Mouse (Mus musculus): ENCODE data around the gene Gpatch8. TPM values are rescaled to one million over a fixed set of nuclear protein-coding genes. Genes with fewer than 3 reads are reported as not detected.

The Gpatch8 gene
- polyA plus RNA-seq (2021), result 27.5 TPM

DNA sequence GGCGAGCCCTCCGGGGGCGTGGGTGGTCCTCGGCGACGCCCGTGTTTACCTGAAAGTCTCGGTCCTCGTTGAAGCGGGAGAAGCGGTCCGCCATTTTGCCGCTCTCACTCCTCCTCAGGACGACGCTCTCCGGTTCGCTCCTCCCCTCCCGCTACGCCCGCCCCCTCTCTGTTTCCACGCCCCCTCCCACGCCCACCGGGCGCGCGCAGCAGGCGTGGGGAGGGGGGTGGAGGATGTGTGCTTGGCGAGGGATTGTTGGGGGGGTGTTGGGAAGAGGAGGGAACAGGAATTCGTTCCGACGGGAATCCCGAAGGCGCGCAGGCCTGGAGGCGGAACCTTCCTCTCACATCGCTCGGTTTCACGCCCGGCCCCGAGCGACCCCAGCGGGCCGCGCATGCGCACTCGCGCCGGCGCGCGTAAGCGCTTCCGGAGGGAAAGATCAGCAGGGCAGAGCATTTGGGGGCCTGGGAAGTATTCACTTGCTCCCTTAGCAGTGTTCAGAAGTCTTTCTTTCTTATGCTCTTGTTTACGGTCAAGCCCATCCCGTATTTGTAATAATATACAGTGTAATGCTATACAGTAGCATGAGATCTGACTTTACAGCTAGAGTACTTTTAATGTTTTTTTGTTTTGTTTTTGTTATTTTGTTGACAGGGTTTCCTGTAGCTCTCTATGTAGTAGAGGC is at the start of gene Gpatch8:
TSS of gene Gpatch8 (minus strand) at position 362 of the 685 bp plus-strand sequence.
- ATAC-seq, result peak; percentile 85
- H3K27me3 ChIP-seq, result peaks cover 4% of the 10 kb centered on the region
- peak; percentile 86 for DNase-seq (ENCODE audit: low read depth, low spot score)
- CTCF ChIA-PET, result no interaction called here
- in situ Hi-C loops (cut with MboI; ENCODE audit: low pct_unique_long_range_greater_than_20kb), result no loop called here
- TF ChIP-seq CTCF (IDR thresholded peaks at IDR 0.05), result no peak
- POLR2A ChIA-PET, result interaction anchor here (0.8 to 1.6 kb wide), 3 partner anchors 22 to 71 kb away, joined by 3 to 5 read pairs (median 3); no protein-coding TSS in a partner anchor

DNA sequence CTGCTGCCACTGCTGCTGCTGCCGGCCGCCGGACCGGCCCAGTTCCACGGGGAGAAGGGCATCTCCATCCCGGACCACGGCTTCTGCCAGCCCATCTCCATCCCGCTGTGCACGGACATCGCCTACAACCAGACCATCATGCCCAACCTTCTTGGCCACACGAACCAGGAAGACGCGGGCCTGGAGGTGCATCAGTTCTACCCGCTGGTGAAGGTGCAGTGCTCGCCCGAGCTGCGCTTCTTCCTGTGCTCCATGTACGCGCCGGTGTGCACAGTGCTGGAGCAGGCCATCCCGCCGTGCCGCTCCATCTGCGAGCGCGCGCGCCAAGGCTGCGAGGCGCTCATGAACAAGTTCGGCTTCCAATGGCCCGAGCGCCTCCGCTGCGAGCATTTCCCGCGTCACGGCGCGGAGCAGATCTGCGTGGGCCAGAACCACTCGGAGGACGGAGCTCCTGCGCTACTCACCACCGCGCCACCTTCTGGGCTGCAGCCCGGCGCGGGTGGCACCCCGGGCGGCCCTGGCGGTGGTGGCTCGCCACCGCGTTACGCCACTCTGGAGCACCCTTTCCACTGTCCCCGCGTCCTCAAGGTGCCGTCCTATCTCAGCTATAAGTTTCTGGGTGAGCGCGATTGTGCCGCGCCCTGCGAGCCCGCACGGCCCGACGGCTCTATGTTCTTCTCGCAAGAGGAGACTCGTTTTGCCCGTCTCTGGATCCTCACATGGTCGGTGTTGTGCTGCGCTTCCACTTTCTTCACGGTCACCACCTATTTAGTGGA is 48.8 kb upstream of the Gpatch8 start:
- in situ Hi-C loops (cut with MboI; ENCODE audit: low pct_unique_long_range_greater_than_20kb), result no loop called here
- H3K27me3 ChIP-seq, result no peaks in the 10 kb centered on the region
- TF ChIP-seq CTCF (IDR thresholded peaks at IDR 0.05), result no peak
- ChIA-PET CTCF (interaction anchor here (1.1 to 1.4 kb wide), 3 partner anchors 11 to 41 kb away, joined by 3 read pairs; no protein-coding TSS in a partner anchor), POLR2A (interaction anchor here (0.6 to 1.8 kb wide), 7 partner anchors 16 to 47 kb away, joined by 3 to 6 read pairs (median 3); no protein-coding TSS in a partner anchor)
- DNase-seq (ENCODE audit: low read depth, low spot score) (no peak), ATAC-seq (peak; percentile 53)

DNA sequence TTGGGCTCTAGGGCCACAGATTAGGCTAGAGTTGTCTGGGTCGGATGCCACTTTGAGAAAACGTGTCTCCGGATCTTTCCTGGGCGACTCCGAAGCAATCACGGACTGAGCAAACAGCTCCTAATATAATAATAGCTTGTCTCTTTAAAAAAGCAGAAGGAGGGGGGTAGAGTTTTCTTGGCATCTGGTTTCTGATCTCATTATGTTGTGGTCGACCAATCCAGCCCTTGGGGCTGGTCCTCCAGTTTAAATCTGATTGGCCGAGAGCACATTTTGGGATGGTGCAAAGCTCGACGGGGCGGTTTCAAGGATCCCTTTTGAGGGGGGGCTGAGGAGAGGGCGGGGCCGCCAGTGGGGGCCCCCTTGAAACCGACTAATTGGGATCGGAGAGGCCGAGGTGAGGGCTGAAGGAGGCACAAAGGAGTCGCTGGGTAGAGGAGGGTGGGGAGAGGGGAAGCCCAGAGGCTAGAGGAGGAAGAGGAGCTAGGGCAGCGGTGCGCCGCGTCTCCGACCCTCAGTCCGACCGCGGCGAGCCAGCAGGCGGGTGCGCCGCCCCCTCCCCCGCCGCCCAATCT is 47.9 kb upstream of the Gpatch8 start, which contains the start of gene Fzd2:
TSS of gene Fzd2 (plus strand) at position 387 of the 575 bp plus-strand sequence.
- DNase-seq (ENCODE audit: low read depth, low spot score) (peak; percentile 94), ATAC-seq (peak; percentile 81)
- no peaks in the 10 kb centered on the region for H3K27me3 ChIP-seq
- ChIA-PET POLR2A (interaction anchor here (0.7 to 1.8 kb wide), 4 partner anchors 9 to 48 kb away, joined by 3 to 6 read pairs (median 4); no protein-coding TSS in a partner anchor), CTCF (interaction anchor here (0.9 to 1.4 kb wide), 4 partner anchors 31 to 117 kb away, joined by 3 to 4 read pairs (median 3); no protein-coding TSS in a partner anchor)
- in situ Hi-C loops (cut with MboI; ENCODE audit: low pct_unique_long_range_greater_than_20kb), result no loop called here
- no peak for TF ChIP-seq CTCF (IDR thresholded peaks at IDR 0.05)

DNA sequence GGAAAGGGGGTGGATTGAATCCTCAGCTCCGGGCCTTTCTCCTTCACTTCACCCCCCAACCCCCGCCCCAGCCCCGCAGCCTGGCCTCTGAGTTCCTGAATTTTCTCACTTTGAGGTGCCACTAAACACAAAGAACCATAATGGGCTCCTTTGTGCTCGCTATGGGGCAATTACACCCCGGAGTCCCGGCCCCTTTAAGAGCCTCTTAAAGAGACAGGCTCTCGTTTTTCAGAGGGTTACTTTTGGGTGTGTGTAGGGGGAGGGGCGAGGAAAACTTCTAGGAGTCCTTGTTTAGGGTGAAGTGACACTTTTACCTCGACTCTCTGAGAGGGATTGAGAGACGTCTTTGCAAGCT is 47.3 kb upstream of the Gpatch8 start:
- ChIA-PET POLR2A (interaction anchor here (0.7 to 1.7 kb wide), 4 partner anchors 9 to 31 kb away, joined by 3 to 5 read pairs (median 4); no protein-coding TSS in a partner anchor), CTCF (interaction anchor here (0.9 to 1.4 kb wide), 4 partner anchors 40 to 117 kb away, joined by 3 to 4 read pairs (median 3); no protein-coding TSS in a partner anchor)
- in situ Hi-C loops (cut with MboI; ENCODE audit: low pct_unique_long_range_greater_than_20kb), result no loop called here
- DNase-seq (ENCODE audit: low read depth, low spot score) (no peak), ATAC-seq (no peak)
- H3K27me3 ChIP-seq, result no peaks in the 10 kb centered on the region
- TF ChIP-seq CTCF (IDR thresholded peaks at IDR 0.05), result no peak

DNA sequence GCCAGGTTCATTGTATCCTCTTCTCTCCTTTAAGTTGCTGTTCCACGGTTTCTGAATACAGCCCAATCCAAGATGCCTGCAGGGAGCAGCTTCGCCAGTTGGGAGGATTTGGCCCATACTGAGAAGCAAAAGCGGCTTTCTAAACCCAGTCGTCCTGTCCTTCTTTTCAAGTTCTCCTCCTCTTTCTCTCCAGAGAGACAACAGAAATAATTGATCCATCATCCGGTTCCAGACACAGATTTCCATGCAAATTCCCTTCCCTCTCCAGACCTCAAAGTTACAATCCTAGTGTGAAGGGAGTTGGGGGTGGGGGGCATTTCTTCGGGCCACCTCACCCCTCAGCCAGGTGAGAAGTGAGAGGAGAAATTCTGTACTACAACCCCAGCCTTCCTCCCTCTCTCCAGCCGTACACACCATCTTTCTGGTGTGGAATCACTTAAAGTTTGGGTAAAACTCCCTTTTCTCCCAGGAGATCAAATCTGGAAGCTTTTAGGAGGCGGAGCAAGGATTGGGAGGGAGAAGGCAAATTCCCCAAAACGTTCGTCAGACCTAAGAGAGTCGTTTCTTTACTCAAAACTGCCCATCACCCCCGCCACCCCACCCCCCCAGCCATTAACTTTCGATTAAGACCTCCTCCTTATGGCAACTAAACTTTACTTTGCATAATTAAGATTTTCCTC is 46.8 kb upstream of the Gpatch8 start:
- ATAC-seq (no peak), DNase-seq (ENCODE audit: low read depth, low spot score) (no peak)
- CTCF ChIA-PET, result interaction anchor here (1.0 to 1.3 kb wide), 2 partner anchors 41 to 116 kb away, joined by 3 read pairs; no protein-coding TSS in a partner anchor
- in situ Hi-C loops (cut with MboI; ENCODE audit: low pct_unique_long_range_greater_than_20kb), result no loop called here
- TF ChIP-seq CTCF (IDR thresholded peaks at IDR 0.05), result no peak
- POLR2A ChIA-PET, result interaction anchor here (1.0 to 1.7 kb wide), 2 partner anchors 15 to 30 kb away, joined by 3 to 5 read pairs; no protein-coding TSS in a partner anchor
- no peaks in the 10 kb centered on the region for H3K27me3 ChIP-seq

DNA sequence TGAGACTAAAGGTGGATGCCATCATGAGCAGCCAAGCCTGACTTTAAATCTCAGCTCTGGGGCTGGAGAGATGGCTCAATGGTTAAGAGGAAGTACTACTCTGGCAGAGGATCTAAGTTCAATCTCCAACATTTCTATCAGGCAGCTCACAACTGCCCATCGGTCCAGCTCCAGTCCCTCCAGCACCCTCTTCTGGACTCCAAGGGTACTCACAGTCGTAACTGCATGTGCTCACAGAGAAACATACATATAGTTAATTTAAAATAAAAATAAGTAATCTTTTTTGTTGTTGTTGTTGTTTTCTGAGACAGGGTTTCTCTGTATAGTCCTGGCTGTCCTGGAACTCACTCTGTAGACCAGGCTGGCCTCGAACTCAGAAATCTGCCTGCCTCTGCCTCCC is 43.7 kb upstream of the Gpatch8 start:
- ATAC-seq (no peak), DNase-seq (ENCODE audit: low read depth, low spot score) (no peak)
- no peaks in the 10 kb centered on the region for H3K27me3 ChIP-seq
- in situ Hi-C loops (cut with MboI; ENCODE audit: low pct_unique_long_range_greater_than_20kb), result no loop called here
- POLR2A ChIA-PET, result no interaction called here
- TF ChIP-seq CTCF (IDR thresholded peaks at IDR 0.05), result peak; percentile 69
- CTCF ChIA-PET, result interaction anchor here (0.9 to 1.4 kb wide), 2 partner anchors 25 to 44 kb away, joined by 3 read pairs; no protein-coding TSS in a partner anchor

DNA sequence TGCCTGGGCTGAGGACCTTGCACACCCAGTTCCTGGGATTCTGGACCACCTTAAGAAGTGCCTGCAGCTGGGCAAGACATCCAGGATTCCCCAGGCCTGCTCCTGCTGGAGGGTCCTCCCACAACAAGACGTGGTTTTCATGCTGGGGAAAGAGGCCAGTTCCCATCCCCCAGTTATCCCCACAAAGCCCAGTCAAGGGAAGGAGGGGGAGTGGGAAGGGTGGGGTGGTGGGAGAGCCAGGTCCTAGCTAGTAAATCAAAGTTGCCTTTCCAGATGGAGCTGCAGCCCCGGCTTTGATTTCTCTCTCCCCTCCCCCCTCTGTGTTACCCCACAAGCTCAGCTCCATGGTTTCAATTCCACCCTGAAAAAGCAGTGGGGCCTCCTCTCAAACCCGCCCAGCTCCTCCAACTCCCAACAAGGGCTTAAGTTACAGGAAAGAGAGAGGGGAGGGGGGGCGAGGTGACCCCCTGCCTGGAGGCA is 39.2 kb upstream of the Gpatch8 start:
- DNase-seq (ENCODE audit: low read depth, low spot score), result no peak
- POLR2A ChIA-PET, result interaction anchor here (1.5 kb wide), 1 partner anchor 9 kb away, joined by 4 read pairs; the partner anchor contains the start of gene Fzd2
- in situ Hi-C loops (cut with MboI; ENCODE audit: low pct_unique_long_range_greater_than_20kb), result no loop called here
- TF ChIP-seq CTCF (IDR thresholded peaks at IDR 0.05), result no peak
- CTCF ChIA-PET, result no interaction called here
- no peak for ATAC-seq
- no peaks in the 10 kb centered on the region for H3K27me3 ChIP-seq

DNA sequence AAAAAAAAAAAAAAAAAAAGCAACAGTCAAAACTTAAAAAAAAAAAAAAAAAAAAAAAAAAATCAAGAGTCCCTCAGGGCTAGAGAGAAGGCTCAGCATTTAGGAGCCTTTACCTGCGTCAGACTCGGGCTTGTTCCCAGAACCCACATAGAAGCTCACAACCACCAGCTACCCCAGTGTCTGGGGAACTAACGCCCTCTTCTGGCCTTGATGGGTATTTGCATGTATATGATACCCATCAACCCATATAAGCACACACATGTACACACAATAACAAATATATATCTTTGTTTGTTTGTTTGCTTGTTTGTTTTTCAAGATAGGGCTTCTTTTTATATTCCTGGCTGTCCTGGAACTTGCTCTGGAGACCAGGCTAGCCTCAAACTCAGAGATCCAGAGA is 31.4 kb upstream of the Gpatch8 start:
- POLR2A ChIA-PET, result no interaction called here
- DNase-seq (ENCODE audit: low read depth, low spot score) (no peak), ATAC-seq (no peak)
- CTCF ChIA-PET, result no interaction called here
- in situ Hi-C loops (cut with MboI; ENCODE audit: low pct_unique_long_range_greater_than_20kb), result no loop called here
- no peaks in the 10 kb centered on the region for H3K27me3 ChIP-seq
- TF ChIP-seq CTCF (IDR thresholded peaks at IDR 0.05), result peak; percentile 31

DNA sequence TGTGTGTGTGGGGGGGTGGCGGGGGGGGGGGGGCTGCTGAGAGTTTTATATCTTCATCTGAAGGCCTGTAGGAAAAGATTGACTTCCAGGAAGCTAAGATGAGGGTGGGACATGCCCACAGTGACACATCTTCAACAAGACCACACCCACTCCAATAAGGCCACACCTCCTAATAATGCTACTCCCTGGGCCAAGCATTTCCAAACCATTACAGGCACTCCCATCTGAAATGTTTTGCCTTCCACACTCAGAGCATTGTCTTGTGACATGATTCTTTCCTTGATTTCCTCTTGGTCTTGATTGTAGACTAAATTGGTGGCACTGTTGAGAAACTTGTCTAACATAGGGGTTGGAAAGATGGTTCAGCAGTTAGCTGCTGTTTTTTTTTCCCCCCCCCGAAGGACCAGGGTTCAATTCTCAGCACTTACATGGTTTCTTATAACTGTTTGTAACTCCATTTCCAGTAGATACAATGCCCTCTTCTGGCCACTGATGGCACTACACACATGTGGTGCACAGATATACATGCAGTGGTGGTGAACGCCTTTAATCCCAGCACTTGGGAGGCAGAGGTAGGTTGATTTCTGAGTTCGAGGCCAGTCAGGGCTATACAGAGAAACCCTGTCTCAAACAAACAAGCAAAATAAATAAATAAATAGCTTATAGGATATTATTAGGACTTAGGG is 30.4 kb upstream of the Gpatch8 start:
- in situ Hi-C loops (cut with MboI; ENCODE audit: low pct_unique_long_range_greater_than_20kb), result no loop called here
- ATAC-seq, result no peak
- H3K27me3 ChIP-seq, result no peaks in the 10 kb centered on the region
- DNase-seq (ENCODE audit: low read depth, low spot score), result no peak
- TF ChIP-seq CTCF (IDR thresholded peaks at IDR 0.05), result peak; percentile 32
- CTCF ChIA-PET, result no interaction called here
- POLR2A ChIA-PET, result no interaction called here

Data from Patski (cell line).